Mouse (Mus musculus): ENCODE data around the gene Cntn1. TPM values are rescaled to one million over a fixed set of nuclear protein-coding genes. Genes with fewer than 3 reads are reported as not detected.

Cntn1 gene
- polyA plus RNA-seq, 1 experiment = 0.11 TPM

DNA sequence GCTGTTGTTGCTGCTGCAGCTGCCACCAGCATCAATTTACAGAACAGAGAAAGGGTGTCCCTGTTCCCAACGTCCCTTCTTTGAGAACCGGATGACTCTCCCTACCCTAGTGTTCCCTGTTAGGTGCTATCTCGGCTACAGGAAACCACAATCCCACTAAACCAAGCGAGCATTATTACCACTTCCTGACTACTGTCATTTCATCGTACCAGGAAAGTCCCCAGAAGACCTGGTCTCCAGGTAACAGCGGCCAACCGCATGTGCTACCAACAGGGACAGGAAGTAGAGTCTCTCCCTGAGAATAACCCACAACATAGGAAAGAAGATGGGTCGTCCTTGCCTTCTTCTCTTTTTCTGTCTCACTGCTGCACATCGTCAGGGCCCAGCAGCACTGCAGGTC, 83.3 kb downstream of the Cntn1 start:
- Histone ChIP-seq H3K4me3 (ENCODE audit: low read depth, low read length) (no peak overlapping the region), H3K27ac (ENCODE audit: insufficient read depth, low read depth, low read length) (no peak overlapping the region), H3K36me3 (ENCODE audit: control insufficient read depth, insufficient read depth, low read length) (no peaks in the 10 kb centered on the region), H3K27me3 (ENCODE audit: control insufficient read depth, insufficient read depth, low read length) (no peaks in the 10 kb centered on the region), H3K4me1 (ENCODE audit: control insufficient read depth, insufficient read depth, insufficient read length, low read length) (no peaks in the 10 kb centered on the region)
- WGBS = 64% methylated on average over 9 of the region's 9 CpGs
- TF ChIP-seq CTCF (IDR thresholded peaks at IDR 0.05; ENCODE audit: extremely low read depth, insufficient read length, insufficient replicate concordance, low read depth, low read length) = no peak
- TF ChIP-seq POLR2A (IDR thresholded peaks at IDR 0.05; ENCODE audit: low read depth, low read length) = no peak

DNA sequence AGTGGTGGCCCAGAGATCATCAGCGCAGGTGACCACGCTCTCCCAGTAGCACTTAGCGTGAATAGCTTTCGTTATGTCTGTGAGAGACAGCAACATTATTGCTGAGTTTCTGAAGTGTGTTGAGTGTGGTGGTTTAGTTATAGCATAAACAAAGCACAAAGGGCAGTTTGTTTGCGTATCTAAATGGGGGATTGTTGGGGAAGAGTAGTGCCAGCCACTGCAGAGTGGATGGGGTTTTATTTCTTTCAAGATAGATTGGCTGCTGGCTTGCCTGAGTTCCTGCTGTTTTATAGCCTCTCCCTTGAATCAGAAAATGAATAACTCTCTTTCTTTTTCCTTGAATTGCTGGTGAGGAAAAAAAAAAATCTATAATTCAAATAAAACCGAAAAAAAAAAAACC, 86.1 kb downstream of the Cntn1 start:
- WGBS = 81% methylated on average over 6 of the region's 6 CpGs

DNA sequence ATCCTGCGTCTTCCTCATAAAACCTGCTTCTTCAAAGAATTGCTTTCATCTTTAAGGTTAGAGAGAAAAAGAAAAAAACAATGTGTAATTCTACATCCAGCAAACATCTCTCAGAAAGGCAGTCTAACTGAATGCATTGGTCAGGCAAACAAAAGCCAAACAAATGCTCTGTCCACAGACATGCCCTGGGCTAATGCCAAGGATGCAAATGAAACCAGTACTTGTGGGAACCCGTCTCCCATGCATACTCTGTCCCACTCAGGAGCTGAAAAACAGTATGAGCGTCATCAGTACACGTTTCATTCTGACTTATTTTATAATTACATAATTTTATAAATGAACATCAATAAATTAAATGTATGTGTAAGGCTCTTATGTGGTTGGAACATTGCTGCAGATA, 91.0 kb downstream of the Cntn1 start:
- no peaks in the 10 kb centered on the region for H3K36me3 ChIP-seq (ENCODE audit: control insufficient read depth, insufficient read depth, low read length)
- no peak overlapping the region for H3K4me3 ChIP-seq (ENCODE audit: low read depth, low read length)
- 71% methylated on average over 4 of the region's 4 CpGs for WGBS
- no peaks in the 10 kb centered on the region for H3K4me1 ChIP-seq (ENCODE audit: control insufficient read depth, insufficient read depth, insufficient read length, low read length)
- no peaks in the 10 kb centered on the region for H3K27me3 ChIP-seq (ENCODE audit: control insufficient read depth, insufficient read depth, low read length)
- no peak for TF ChIP-seq POLR2A (IDR thresholded peaks at IDR 0.05; ENCODE audit: low read depth, low read length)
- no peak for TF ChIP-seq CTCF (IDR thresholded peaks at IDR 0.05; ENCODE audit: extremely low read depth, insufficient read length, insufficient replicate concordance, low read depth, low read length)
- no peak overlapping the region for H3K27ac ChIP-seq (ENCODE audit: insufficient read depth, low read depth, low read length)

More for the DNA sequence above, 86.1 kb downstream of the Cntn1 start:
- Histone ChIP-seq H3K4me3 (ENCODE audit: low read depth, low read length) (no peak overlapping the region), H3K27me3 (ENCODE audit: control insufficient read depth, insufficient read depth, low read length) (no peaks in the 10 kb centered on the region), H3K27ac (ENCODE audit: insufficient read depth, low read depth, low read length) (no peak overlapping the region), H3K36me3 (ENCODE audit: control insufficient read depth, insufficient read depth, low read length) (no peaks in the 10 kb centered on the region), H3K4me1 (ENCODE audit: control insufficient read depth, insufficient read depth, insufficient read length, low read length) (no peaks in the 10 kb centered on the region)
- TF ChIP-seq POLR2A (IDR thresholded peaks at IDR 0.05; ENCODE audit: low read depth, low read length) (no peak), CTCF (IDR thresholded peaks at IDR 0.05; ENCODE audit: extremely low read depth, insufficient read length, insufficient replicate concordance, low read depth, low read length) (no peak)

DNA sequence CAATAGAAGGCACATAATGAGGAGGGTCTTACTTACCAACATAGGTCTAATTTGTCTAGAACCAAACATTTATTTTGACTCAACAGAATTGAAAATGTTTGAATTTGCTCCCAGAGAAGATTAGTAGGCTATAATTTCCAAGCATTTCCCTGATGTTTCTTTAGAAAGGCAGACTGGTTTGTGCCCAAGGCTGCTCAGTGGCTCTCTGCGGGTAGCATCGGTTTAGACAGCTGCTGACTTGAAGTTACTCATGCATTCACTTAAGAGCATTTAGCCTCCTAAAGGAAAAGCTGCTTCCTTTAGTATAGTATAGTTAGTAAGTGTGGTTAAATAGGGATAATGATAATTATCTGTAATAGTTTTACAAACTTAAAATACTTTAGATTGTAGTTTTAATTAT, 104.0 kb downstream of the Cntn1 start:
- Histone ChIP-seq H3K4me3 (ENCODE audit: low read depth, low read length) (no peak overlapping the region), H3K27ac (ENCODE audit: insufficient read depth, low read depth, low read length) (no peak overlapping the region), H3K27me3 (ENCODE audit: control insufficient read depth, insufficient read depth, low read length) (no peaks in the 10 kb centered on the region), H3K36me3 (ENCODE audit: control insufficient read depth, insufficient read depth, low read length) (no peaks in the 10 kb centered on the region), H3K4me1 (ENCODE audit: control insufficient read depth, insufficient read depth, insufficient read length, low read length) (no peaks in the 10 kb centered on the region)
- TF ChIP-seq CTCF (IDR thresholded peaks at IDR 0.05; ENCODE audit: extremely low read depth, insufficient read length, insufficient replicate concordance, low read depth, low read length) (no peak), POLR2A (IDR thresholded peaks at IDR 0.05; ENCODE audit: low read depth, low read length) (no peak)
- 83% methylated on average over 2 of the region's 2 CpGs for WGBS

DNA sequence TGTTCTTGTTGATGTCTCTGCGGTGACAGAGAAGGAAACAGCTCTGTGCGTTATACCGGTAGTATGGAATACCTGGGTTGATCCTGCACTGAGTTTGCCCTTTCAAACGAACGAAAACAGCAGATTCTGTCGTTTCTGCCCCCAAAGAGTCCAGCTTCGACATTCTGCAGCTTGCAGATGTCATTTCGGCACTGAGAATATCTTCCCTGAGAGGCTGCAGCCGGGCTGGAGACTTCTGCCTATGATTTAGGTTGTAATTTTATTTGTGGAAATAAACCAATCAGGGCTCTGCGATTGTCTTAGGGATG, 109.8 kb downstream of the Cntn1 start:
- Histone ChIP-seq H3K36me3 (ENCODE audit: control insufficient read depth, insufficient read depth, low read length) (no peaks in the 10 kb centered on the region), H3K27me3 (ENCODE audit: control insufficient read depth, insufficient read depth, low read length) (no peaks in the 10 kb centered on the region), H3K27ac (ENCODE audit: insufficient read depth, low read depth, low read length) (no peak overlapping the region), H3K4me3 (ENCODE audit: low read depth, low read length) (no peak overlapping the region), H3K4me1 (ENCODE audit: control insufficient read depth, insufficient read depth, insufficient read length, low read length) (no peaks in the 10 kb centered on the region)
- TF ChIP-seq CTCF (IDR thresholded peaks at IDR 0.05; ENCODE audit: extremely low read depth, insufficient read length, insufficient replicate concordance, low read depth, low read length) (no peak), POLR2A (IDR thresholded peaks at IDR 0.05; ENCODE audit: low read depth, low read length) (no peak)
- WGBS = 66% methylated on average over 10 of the region's 10 CpGs

DNA sequence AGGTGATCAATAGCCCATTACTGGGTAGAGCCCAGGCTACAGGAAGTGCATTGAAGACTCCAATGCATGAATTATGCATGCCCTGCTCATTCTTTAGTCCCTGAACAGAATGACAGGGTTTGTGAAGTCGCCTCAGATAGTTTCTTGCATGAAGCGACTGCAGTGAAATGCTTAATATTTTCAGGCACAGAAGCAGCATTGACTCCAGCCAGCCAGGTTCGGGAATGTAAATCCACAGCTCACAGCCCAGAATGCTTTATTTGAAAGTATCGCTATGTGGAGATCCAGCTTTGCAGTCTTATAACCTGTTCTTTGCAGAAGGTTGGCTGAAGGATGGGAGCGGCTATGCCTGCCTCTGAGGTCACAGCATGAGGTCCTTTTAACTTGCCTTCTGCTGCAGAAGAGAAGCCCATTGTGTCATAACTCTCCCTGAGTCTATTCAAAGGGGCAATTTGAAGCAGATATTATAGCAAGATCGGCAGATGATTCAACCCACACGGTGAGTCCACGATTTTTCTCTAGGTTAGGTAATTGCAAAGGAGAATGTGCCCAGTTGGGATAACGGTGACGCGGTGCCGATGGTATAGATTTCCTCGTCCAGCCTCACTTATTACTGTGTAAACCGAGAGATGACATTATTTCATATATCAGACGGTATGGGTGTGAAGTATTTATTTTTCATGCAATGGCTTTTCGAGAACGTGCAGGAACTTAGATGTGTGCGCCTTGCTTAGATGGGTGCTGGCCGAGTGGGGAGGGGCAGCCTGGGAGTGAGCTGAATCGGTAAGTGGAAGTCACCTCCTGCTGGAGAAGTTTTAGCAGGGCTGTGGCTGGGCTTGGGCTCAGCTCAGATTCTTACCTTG, 110.4 kb downstream of the Cntn1 start:
- WGBS = 48% methylated on average over 20 of the region's 20 CpGs
- Histone ChIP-seq H3K4me3 (ENCODE audit: low read depth, low read length) (no peak overlapping the region), H3K27me3 (ENCODE audit: control insufficient read depth, insufficient read depth, low read length) (no peaks in the 10 kb centered on the region), H3K4me1 (ENCODE audit: control insufficient read depth, insufficient read depth, insufficient read length, low read length) (no peaks in the 10 kb centered on the region), H3K27ac (ENCODE audit: insufficient read depth, low read depth, low read length) (no peak overlapping the region), H3K36me3 (ENCODE audit: control insufficient read depth, insufficient read depth, low read length) (no peaks in the 10 kb centered on the region)
- TF ChIP-seq POLR2A (IDR thresholded peaks at IDR 0.05; ENCODE audit: low read depth, low read length) (no peak), CTCF (IDR thresholded peaks at IDR 0.05; ENCODE audit: extremely low read depth, insufficient read length, insufficient replicate concordance, low read depth, low read length) (no peak)

DNA sequence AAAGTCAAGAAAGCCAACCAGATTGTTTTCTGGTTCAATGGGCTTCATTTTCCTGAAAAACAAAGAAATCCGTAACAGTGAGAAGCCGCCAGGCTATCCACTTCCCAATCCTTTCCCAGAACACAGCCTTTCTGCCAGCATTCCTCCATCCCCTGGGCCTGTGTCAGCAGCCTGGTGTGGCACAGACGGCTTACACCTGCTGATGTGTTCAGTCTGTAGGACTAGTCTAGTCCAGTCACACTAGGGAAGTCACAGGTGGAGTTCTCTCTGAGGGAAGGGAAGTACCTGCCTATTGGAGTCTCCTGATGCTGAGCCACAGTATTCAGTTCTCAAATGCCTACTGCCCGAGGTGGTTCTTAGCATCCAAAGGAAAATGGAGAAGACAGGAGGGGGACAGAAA, 111.9 kb downstream of the Cntn1 start:
- no peaks in the 10 kb centered on the region for H3K4me1 ChIP-seq (ENCODE audit: control insufficient read depth, insufficient read depth, insufficient read length, low read length)
- no peak overlapping the region for H3K4me3 ChIP-seq (ENCODE audit: low read depth, low read length)
- WGBS = 69% methylated on average over 4 of the region's 4 CpGs
- H3K27ac ChIP-seq (ENCODE audit: insufficient read depth, low read depth, low read length) = no peak overlapping the region
- no peaks in the 10 kb centered on the region for H3K36me3 ChIP-seq (ENCODE audit: control insufficient read depth, insufficient read depth, low read length)
- TF ChIP-seq CTCF (IDR thresholded peaks at IDR 0.05; ENCODE audit: extremely low read depth, insufficient read length, insufficient replicate concordance, low read depth, low read length) (no peak), POLR2A (IDR thresholded peaks at IDR 0.05; ENCODE audit: low read depth, low read length) (no peak)
- no peaks in the 10 kb centered on the region for H3K27me3 ChIP-seq (ENCODE audit: control insufficient read depth, insufficient read depth, low read length)

Measured in small intestine, adult 2 months (tissue).